ENCODE assay signal across 8 mouse cellular contexts in genomic region chr13:24280439-24281431, GRCm38 (mm10). TPM values are rescaled to one million over a fixed set of nuclear protein-coding genes. Genes with fewer than 3 reads are reported as not detected.
DNase-seq lines count a peak whose midpoint lies in the region; ATAC-seq and TF ChIP-seq lines count a peak whose summit lies in the region.

Carmil1 (minus strand) TSS chr13:24280795.

- H3K4me1 ChIP-seq in bone marrow macrophage, adult 2 months (ENCODE audit: control insufficient read depth, insufficient read depth, low read length): peaks cover 3% of the 10 kb centered on the region; the same call in 1 of the 2 replicates
- peaks cover 14% of the 10 kb centered on the region for H3K4me1 ChIP-seq in heart, embryonic 13.5 days
- peaks cover 23% of the 10 kb centered on the region for H3K4me1 ChIP-seq in liver, embryonic 12.5 days
- peaks cover 6% of the 10 kb centered on the region; the same call in 1 of the 2 replicates for H3K4me1 ChIP-seq in stomach, embryonic 15.5 days

- TF ChIP-seq CTCF in bone marrow macrophage, adult 2 months (IDR thresholded peaks at IDR 0.05; ENCODE audit: low read depth, low read length): peak; percentile 67

- ATAC-seq in heart, embryonic 13.5 days (ENCODE audit: extremely low read depth, insufficient number of reproducible peaks, low FRiP score, low TSS enrichment): peak; percentile 89
- peak; percentile 90 for ATAC-seq in liver, embryonic 12.5 days
- ATAC-seq in stomach, embryonic 15.5 days (ENCODE audit: insufficient read depth, low FRiP score, low read depth): peak; percentile 97

- TF ChIP-seq POLR2A in bone marrow macrophage, adult 2 months (IDR thresholded peaks at IDR 0.05; ENCODE audit: borderline replicate concordance, low read depth, low read length): no peak

- H3K9me3 ChIP-seq in heart, embryonic 13.5 days: no peaks in the 10 kb centered on the region
- H3K9me3 ChIP-seq in liver, embryonic 12.5 days (replicated peaks): no peaks in the 10 kb centered on the region
- H3K9me3 ChIP-seq in stomach, embryonic 15.5 days: no peaks in the 10 kb centered on the region

- H3K4me2 ChIP-seq in heart, embryonic 13.5 days: peak within 1 kb of the TSS; percentile 96
- peak within 1 kb of the TSS; percentile 79 for H3K4me2 ChIP-seq in liver, embryonic 12.5 days
- peak within 1 kb of the TSS; percentile 87 for H3K4me2 ChIP-seq in stomach, embryonic 15.5 days

- peak within 1 kb of the TSS; percentile 21; the same call in 1 of the 2 replicates for H3K27ac ChIP-seq in bone marrow macrophage, adult 2 months (ENCODE audit: insufficient read depth, low read depth, low read length)
- peak within 1 kb of the TSS; percentile 70 for H3K27ac ChIP-seq in heart, embryonic 13.5 days (replicated peaks)
- H3K27ac ChIP-seq in liver, embryonic 12.5 days: 0 out of 2 replicates have a peak within 1 kb of the TSS, but pooled peaks have one; percentile 23
- H3K27ac ChIP-seq in stomach, embryonic 15.5 days: peak within 1 kb of the TSS; percentile 96

- WGBS in heart, embryonic 13.5 days: under 1% methylated on average over 95 of the region's 96 CpGs
- under 1% methylated on average over 96 of the region's 96 CpGs for WGBS in liver, embryonic 12.5 days (ENCODE audit: insufficient replicate concordance)
- under 1% methylated on average over 96 of the region's 96 CpGs for WGBS in stomach, embryonic 15.5 days

- no peaks in the 10 kb centered on the region for H3K36me3 ChIP-seq in heart, embryonic 13.5 days
- no peaks in the 10 kb centered on the region for H3K36me3 ChIP-seq in liver, embryonic 12.5 days
- H3K36me3 ChIP-seq in stomach, embryonic 15.5 days: no peaks in the 10 kb centered on the region

- H3K27me3 ChIP-seq in heart, embryonic 13.5 days (replicated peaks): peaks cover 52% of the 10 kb centered on the region
- peaks cover 53% of the 10 kb centered on the region for H3K27me3 ChIP-seq in liver, embryonic 12.5 days (replicated peaks)
- no peaks in the 10 kb centered on the region for H3K27me3 ChIP-seq in stomach, embryonic 15.5 days (replicated peaks)

- H3K9ac ChIP-seq in heart, embryonic 13.5 days: peak within 1 kb of the TSS; percentile 85
- H3K9ac ChIP-seq in liver, embryonic 12.5 days: peak within 1 kb of the TSS; percentile 53
- peak within 1 kb of the TSS; percentile 95 for H3K9ac ChIP-seq in stomach, embryonic 15.5 days

- peak; percentile 87 for DNase-seq in 416B (ENCODE audit: low read depth)
- DNase-seq in fibroblast of lung, adult 2 months (ENCODE audit: low read depth): peak; percentile 57
- DNase-seq in kidney, postnatal 14 days: peak; percentile 90
- peak; percentile 89 for DNase-seq in neural tube, embryonic 10.5 days (ENCODE audit: extremely low spot score, low spot score)

- H3K4me3 ChIP-seq in bone marrow macrophage, adult 2 months (ENCODE audit: insufficient read depth, low read length): peak within 1 kb of the TSS; percentile 67
- H3K4me3 ChIP-seq in heart, embryonic 13.5 days: peak within 1 kb of the TSS; percentile 69
- H3K4me3 ChIP-seq in liver, embryonic 12.5 days: peak within 1 kb of the TSS; percentile 64
- peak within 1 kb of the TSS; percentile 85 for H3K4me3 ChIP-seq in stomach, embryonic 15.5 days (replicated peaks)

RNA-seq across cellular contexts. Expression of gene Carmil1, which starts in this region (rescaled TPM):
- 4.1 and 9.7 TPM in 2 replicates for polyA plus RNA-seq in bone marrow macrophage, adult 2 months (2012; ENCODE audit: insufficient read depth, insufficient read length, missing spikeins)
- polyA plus RNA-seq in heart, embryonic 13.5 days (2015; fragmentation: Nextera tagmentation; extraction: Ambion mirVana): 7.9 and 8.4 TPM in 2 replicates
- polyA plus RNA-seq in liver, embryonic 12.5 days (2016; fragmentation: Nextera tagmentation; extraction: Ambion mirVana): 9.9 and 10.7 TPM in 2 replicates
- polyA plus RNA-seq in stomach, embryonic 15.5 days (2015; fragmentation: Nextera tagmentation; extraction: Ambion mirVana): 37.2 and 40.5 TPM in 2 replicates

Comparison
In these comparisons a context has a peak if more than half of its experiments do, and no peak if none do; other contexts are left out.
1. Peak in every context shown above with its lines: DNase-seq, ATAC-seq, H3K4me3 ChIP-seq and H3K27ac ChIP-seq.
2. H3K27ac ChIP-seq: peak in every context shown above with its lines; median percentile 96 in stomach, embryonic 15.5 days; 70 in heart, embryonic 13.5 days; 23 in liver, embryonic 12.5 days; 21 in bone marrow macrophage, adult 2 months.